In genomic region chr13:20163339-20163954, GRCm38 (mm10) we compare ENCODE assay signal across 16 mouse cellular contexts.
DNase-seq lines count a peak whose midpoint lies in the region; ATAC-seq and TF ChIP-seq lines count a peak whose summit lies in the region.
"Had no signal": no experiment of that assay in that cellular context is flagged by ENCODE, and none has a peak within 500 bp of the region (broad histone marks: within the 10 kb centered on the region; RNA-seq: fewer than 3 reads in every experiment).

No protein-coding gene starts in this region.

- peak; percentile 86 for DNase-seq in heart, embryonic 10.5 days (ENCODE audit: low spot score)
- no peak for DNase-seq in heart, adult 2 months
- peak; percentile 20 for DNase-seq in CD4-positive, CD25-positive, alpha-beta regulatory T cell, adult 2 months (ENCODE audit: low read depth, low spot score)
- no peak for DNase-seq in cerebellum, adult 2 months
- no peak for DNase-seq in kidney, postnatal 14 days
- DNase-seq: cerebellum, adult 8-10 months; kidney, postnatal 25 days; right cerebral cortex, postnatal 4 days had no signal

- no peaks in the 10 kb centered on the region for H3K9me3 ChIP-seq in heart, embryonic 10.5 days
- H3K9me3 ChIP-seq in liver, embryonic 15.5 days (replicated peaks) = no peaks in the 10 kb centered on the region
- H3K9me3 ChIP-seq: heart, embryonic 15.5 days; limb, embryonic 12.5 days; stomach, embryonic 15.5 days had no signal

- intact Hi-C loops in heart, adult 2 months (cut with DNase I) = no loop called here

- H3K9ac ChIP-seq in heart, adult 2 months (ENCODE audit: low read depth, low read length) = no peak overlapping the region
- peak overlapping the region; percentile 28; the same call in 1 of the 2 replicates for H3K9ac ChIP-seq in liver, embryonic 15.5 days
- H3K9ac ChIP-seq: heart, embryonic 15.5 days; limb, embryonic 12.5 days; stomach, embryonic 15.5 days had no signal

- no peaks in the 10 kb centered on the region for H3K27me3 ChIP-seq in heart, embryonic 10.5 days (ENCODE audit: insufficient read depth, poor library complexity, severe bottlenecking)
- no peaks in the 10 kb centered on the region; the same call in 1 of the 2 replicates for H3K27me3 ChIP-seq in heart, adult 2 months (ENCODE audit: control insufficient read depth, insufficient read depth, low read length)
- peaks cover 16% of the 10 kb centered on the region for H3K27me3 ChIP-seq in liver, embryonic 15.5 days
- no peaks in the 10 kb centered on the region for H3K27me3 ChIP-seq in cerebellum, adult 2 months (ENCODE audit: control insufficient read depth, insufficient read depth, low read length)
- H3K27me3 ChIP-seq: heart, embryonic 15.5 days; limb, embryonic 12.5 days; stomach, embryonic 15.5 days had no signal

- WGBS in heart, embryonic 10.5 days = 27% methylated on average over 10 of the region's 10 CpGs
- WGBS in heart, adult 2 months = 55% methylated on average over 10 of the region's 10 CpGs
- 7% methylated on average over 10 of the region's 10 CpGs for WGBS in liver, embryonic 15.5 days (ENCODE audit: insufficient replicate concordance)
- WGBS in cerebellum, adult 2 months = 87% methylated on average over 10 of the region's 10 CpGs

- no peaks in the 10 kb centered on the region for H3K36me3 ChIP-seq in heart, embryonic 10.5 days
- no peaks in the 10 kb centered on the region for H3K36me3 ChIP-seq in heart, adult 2 months (ENCODE audit: control insufficient read depth, insufficient read depth, low read length)
- no peaks in the 10 kb centered on the region for H3K36me3 ChIP-seq in liver, embryonic 15.5 days (replicated peaks)
- H3K36me3 ChIP-seq: heart, embryonic 15.5 days; limb, embryonic 12.5 days; stomach, embryonic 15.5 days had no signal

- no peaks in the 10 kb centered on the region for H3K79me2 ChIP-seq in heart, adult 2 months (replicated peaks; ENCODE audit: control insufficient read depth, insufficient read depth, low read length)

- TF ChIP-seq EP300 in heart, adult 2 months (IDR thresholded peaks at IDR 0.05; ENCODE audit: insufficient read depth, low read depth, low read length) = no peak

- H3K4me2 ChIP-seq in liver, embryonic 15.5 days = peak overlapping the region; percentile 59
- H3K4me2 ChIP-seq: heart, embryonic 15.5 days; limb, embryonic 12.5 days; stomach, embryonic 15.5 days had no signal

- no peak overlapping the region for H3K4me3 ChIP-seq in heart, embryonic 10.5 days
- no peak overlapping the region for H3K4me3 ChIP-seq in heart, adult 2 months
- H3K4me3 ChIP-seq in liver, embryonic 15.5 days (replicated peaks) = 0 out of 2 replicates have a peak overlapping the region, but pooled peaks have one; percentile 2
- H3K4me3 ChIP-seq in cerebellum, adult 2 months (replicated peaks; ENCODE audit: insufficient read depth, low read depth, low read length) = no peak overlapping the region
- H3K4me3 ChIP-seq: heart, embryonic 15.5 days; limb, embryonic 12.5 days; stomach, embryonic 15.5 days had no signal

- H3K27ac ChIP-seq in heart, embryonic 10.5 days = peak overlapping the region; percentile 67; the same call in 1 of the 2 replicates
- H3K27ac ChIP-seq in heart, adult 2 months = no peak overlapping the region
- peak overlapping the region; percentile 83 for H3K27ac ChIP-seq in liver, embryonic 15.5 days (replicated peaks)
- H3K27ac ChIP-seq in cerebellum, adult 2 months (ENCODE audit: insufficient read depth, low read length) = no peak overlapping the region
- H3K27ac ChIP-seq: heart, embryonic 15.5 days; hindbrain, postnatal 0 days; limb, embryonic 12.5 days; macrophage; stomach, embryonic 15.5 days had no signal

- no peak for TF ChIP-seq CTCF in heart, adult 2 months (IDR thresholded peaks at IDR 0.05)
- TF ChIP-seq CTCF in cerebellum, adult 2 months (IDR thresholded peaks at IDR 0.05; ENCODE audit: borderline replicate concordance, insufficient read depth, low read depth, low read length) = no peak

- 0 out of 4 replicates have a peak, but pooled peaks have one; percentile 9 to 43 for ATAC-seq in hematopoietic stem cell, adult 5-6 weeks (replicated peaks in 1 of 2; ENCODE audit: insufficient read depth in 1 of 2, low FRiP score in 2 of 2, low TSS enrichment in 1 of 2, low read depth in 1 of 2, poor library complexity in 2 of 2, severe bottlenecking in 2 of 2)
- peak; percentile 75 for ATAC-seq in liver, embryonic 15.5 days (ENCODE audit: insufficient read depth)
- ATAC-seq in cerebellum, adult (ENCODE audit: insufficient number of reproducible peaks, low FRiP score, low TSS enrichment) = no peak
- ATAC-seq: hindbrain, postnatal 0 days had no signal

- peaks cover 16% of the 10 kb centered on the region for H3K4me1 ChIP-seq in heart, embryonic 10.5 days
- H3K4me1 ChIP-seq in heart, adult 2 months (ENCODE audit: control insufficient read depth, insufficient read depth, low read length) = peaks cover 2% of the 10 kb centered on the region
- H3K4me1 ChIP-seq in liver, embryonic 15.5 days (replicated peaks) = peaks cover 44% of the 10 kb centered on the region
- H3K4me1 ChIP-seq in cerebellum, adult 2 months (ENCODE audit: control insufficient read depth, insufficient read depth, low read length) = no peaks in the 10 kb centered on the region
- H3K4me1 ChIP-seq: stomach, embryonic 15.5 days had no signal

- TF ChIP-seq POLR2A in heart, adult 2 months (IDR thresholded peaks at IDR 0.05; ENCODE audit: insufficient read depth, low read depth, low read length) = no peak
- TF ChIP-seq POLR2A in cerebellum, adult 2 months (IDR thresholded peaks at IDR 0.05; ENCODE audit: borderline replicate concordance, insufficient read depth, low read length) = no peak

Comparison
In these comparisons a context has a peak if more than half of its experiments do, and no peak if none do; other contexts are left out.
1. DNase-seq: peak in heart, embryonic 10.5 days (single experiment) and CD4-positive, CD25-positive, alpha-beta regulatory T cell, adult 2 months (single experiment); none in heart, adult 2 months (0 of 2), cerebellum, adult 2 months (0 of 2) and kidney, postnatal 14 days (single experiment).
2. H3K27ac ChIP-seq: peak in heart, embryonic 10.5 days (single experiment) and liver, embryonic 15.5 days (single experiment); none in heart, adult 2 months (single experiment) and cerebellum, adult 2 months (single experiment).